Mouse (Mus musculus) inflammation-experienced regulatory T-cells, adult 6 months (primary cell): ENCODE results near the gene Cd207. TPM values are rescaled to one million over a fixed set of nuclear protein-coding genes. Genes with fewer than 3 reads are reported as not detected.
A peak's percentile ranks its signal among the peaks of the same experiment; 100 is the strongest.
"Not testable (repeated sequence)": the region's sequence is repeated elsewhere in the genome, so short reads cannot be mapped to it uniquely, and the experiment has no call there.

ENCODE experiments used
- ATAC-seq: one replicate; pipeline ENCODE4 v1.8.0; 2017
- polyA plus RNA-seq, 3 experiments: library from polyadenylated mRNA; unstranded; fragments of 100-300 nt; shearing (Covaris generic); gene quantifications; one replicate each; pipeline ENCODE4 v1.2.1; 2017

Gene Cd207
- polyA plus RNA-seq, 3 experiments from 2014 or later = not detected

DNA sequence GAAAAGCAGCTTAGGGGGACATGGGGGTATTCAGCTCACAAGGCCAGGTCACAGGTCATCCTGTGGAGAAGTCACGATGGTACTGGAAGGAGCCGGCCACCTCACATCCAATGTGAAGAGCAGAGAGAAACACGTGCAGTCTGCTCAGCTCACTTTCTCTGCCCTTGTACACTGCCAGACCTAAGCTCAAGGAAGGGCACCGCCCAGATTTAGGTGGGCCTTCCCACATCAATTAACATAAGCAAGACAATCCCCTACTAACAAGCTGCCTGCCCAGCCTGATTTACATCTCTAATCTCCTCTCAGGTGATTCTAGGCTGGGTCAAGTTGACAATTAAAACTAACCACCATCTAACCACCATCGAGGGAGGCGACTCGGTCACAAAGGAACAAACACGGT, 20.3 kb upstream of the Cd207 start:
- no peak for ATAC-seq

DNA sequence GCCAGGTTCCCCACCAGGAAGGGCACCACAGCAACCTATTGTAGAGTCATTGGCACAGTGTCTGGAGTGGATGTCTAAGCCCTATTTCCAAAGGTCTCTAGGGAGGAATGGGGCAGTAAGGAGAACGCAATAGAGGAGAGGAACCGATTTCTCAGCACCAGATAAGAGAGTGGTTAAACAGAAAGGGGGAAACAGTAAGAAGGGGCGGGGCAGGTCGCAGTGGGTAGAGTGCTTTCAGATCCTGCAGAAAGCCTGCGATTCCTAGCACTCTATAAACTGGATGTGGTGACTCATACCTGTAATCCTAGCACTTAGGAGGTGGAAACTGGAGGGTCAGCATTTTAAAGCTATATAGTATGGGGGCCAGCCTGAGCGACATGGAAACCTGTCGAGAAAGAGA, 19.0 kb upstream of the Cd207 start:
- ATAC-seq = no peak

DNA sequence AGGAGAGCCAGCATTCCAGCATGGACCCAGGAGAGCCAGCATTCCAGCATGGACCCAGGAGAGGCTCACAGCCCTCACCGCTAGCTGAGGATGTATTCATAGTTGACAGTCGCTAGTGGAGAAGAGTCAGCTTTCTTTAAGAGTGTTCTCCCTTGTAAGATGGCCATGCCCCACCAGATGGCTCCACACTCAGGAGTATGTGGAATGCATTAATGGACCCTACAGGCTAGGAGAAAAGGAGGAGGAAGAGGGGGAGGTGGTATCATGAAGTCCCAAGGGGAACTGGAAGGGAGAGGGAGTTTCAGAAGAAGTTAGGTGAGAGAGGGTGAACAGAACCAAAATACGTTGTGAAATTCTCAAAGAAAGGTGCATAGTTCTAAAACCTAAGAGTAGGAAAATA, 18.1 kb upstream of the Cd207 start:
- ATAC-seq = no peak

DNA sequence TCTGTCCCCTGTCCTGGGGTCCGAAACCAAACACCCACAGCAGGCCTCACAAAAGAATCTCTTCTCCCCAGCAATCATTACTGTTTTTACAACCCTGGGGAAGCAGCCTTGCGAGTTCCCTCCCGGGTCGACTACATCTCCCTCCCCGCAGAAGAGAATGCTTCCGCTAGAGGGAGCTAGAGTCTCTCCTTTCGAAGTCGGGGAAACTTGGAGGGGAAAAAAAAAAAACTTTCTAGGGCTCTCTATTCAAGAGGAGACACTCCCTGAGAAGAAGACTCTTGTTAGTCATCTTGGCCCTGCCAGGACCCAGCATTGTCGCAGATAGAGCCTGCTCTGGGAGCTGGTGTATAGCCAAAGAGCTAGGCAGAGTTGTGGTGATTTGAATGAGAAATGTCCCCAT, 16.2 kb upstream of the Cd207 start:
- ATAC-seq = peak; percentile 56

DNA sequence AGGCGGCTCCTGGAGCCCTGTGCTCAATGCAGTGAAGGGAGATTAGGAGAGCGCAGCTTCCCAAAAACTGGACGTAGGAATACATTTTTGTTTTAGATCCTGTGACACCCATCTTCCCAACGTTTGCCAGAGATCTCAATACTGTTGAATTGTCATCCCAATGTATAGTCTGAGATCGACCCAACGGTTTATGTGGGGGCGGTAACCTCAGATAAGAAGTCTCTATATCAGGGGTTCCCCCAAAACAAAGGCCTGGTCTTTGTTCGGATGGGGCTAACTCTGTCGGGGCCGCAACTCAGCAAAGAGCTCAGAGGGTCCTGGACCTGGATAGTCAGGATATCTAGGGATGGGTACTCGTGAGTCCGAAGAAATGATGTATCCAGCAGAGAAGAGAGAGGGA, 15.3 kb upstream of the Cd207 start:
- no peak for ATAC-seq

DNA sequence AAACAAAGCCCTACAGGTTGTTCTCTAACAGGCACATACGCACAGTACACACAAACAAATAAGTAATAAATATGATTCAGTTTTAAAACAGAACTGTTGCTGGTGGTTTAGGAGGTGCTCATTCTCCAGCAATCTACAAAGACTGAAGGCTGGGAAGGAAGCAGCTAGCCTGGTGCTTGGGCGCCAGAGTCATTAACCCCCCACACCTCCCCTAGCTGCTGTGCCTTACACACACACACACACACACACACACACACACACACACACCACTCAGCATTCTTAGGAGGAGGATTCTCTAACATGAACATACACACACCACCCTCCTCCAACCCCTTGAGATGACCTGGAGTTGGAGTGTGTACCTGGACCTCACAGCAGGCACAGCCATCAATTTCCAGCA, 13.3 kb upstream of the Cd207 start:
- ATAC-seq = no peak

DNA sequence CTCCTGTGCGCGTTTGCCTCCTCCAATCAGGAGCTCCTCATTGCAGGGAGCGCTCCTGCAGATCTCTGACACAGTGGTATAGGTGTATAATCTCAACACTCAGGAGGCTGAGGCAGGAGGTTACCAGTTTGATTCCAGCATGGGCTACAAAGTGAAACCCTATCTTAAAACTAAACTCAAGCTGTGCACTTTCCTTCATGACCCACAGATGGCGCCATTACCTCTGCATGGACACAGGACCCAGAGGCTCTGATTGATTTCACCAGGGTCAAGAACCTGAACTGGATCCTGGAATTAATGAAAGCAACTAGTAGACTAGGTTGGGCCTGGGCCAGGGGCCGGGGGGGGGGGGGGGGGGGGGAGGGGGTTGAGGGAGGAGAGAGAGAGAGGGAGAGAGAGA, 12.6 kb upstream of the Cd207 start:
- no peak for ATAC-seq

DNA sequence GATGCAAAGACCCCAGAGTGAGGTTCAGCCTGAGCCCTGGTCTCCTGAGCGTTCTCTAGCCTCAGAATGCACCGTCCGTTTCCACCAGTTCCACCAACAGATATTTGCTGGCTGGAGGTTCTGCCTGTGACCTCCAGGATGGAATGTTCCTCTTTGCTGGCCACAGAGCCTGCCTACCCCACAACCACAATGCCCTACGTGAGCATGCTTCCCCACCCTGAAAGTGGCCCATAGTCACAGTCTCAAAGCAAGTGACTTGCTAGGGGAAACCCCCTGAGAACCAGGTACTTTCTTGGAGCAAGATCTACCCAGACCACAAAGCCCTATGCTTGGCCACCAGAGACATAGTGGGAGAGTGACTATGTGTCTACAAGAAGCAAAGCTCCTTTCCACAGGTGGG, 11.7 kb upstream of the Cd207 start:
- ATAC-seq = no peak

DNA sequence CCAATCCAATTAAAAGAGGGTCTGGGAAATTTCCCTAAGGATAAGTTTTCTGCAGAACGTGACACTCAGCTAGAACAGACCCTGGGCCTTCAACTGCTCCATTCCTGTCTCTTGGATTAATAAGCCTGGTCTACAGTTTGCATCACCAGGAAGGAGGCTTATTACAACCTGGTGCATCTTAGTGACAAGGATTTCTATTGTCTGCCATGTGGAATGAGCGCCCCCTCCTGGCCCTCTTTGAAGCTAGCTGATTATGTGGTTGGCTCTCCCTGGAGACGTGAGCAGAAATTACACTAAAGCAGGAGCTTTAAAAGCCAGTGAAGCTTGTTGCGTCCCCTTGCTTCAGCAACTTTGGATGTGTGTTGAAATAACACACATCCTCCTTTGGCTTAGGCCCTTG, 4.3 kb downstream of the Cd207 start:
- ATAC-seq = no peak

DNA sequence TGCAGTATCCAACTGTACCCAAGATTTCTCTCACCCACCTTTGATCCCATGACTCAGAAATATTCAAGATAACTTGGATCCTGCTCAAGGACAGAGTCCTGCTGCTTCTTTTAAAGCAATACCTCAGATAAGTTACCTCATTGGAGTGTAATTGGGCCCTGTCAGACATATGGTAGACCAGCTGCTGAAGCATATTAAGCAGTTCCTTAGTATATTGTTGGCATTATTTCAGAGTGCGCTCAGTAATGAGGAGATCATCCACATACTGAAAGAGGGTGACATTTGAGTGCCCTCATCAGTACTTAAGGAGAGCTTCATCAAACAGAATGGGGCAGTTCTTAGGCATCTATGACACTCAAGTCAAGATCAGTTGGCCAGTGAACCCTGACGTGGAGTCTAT, 12.6 kb downstream of the Cd207 start:
- no peak for ATAC-seq

DNA sequence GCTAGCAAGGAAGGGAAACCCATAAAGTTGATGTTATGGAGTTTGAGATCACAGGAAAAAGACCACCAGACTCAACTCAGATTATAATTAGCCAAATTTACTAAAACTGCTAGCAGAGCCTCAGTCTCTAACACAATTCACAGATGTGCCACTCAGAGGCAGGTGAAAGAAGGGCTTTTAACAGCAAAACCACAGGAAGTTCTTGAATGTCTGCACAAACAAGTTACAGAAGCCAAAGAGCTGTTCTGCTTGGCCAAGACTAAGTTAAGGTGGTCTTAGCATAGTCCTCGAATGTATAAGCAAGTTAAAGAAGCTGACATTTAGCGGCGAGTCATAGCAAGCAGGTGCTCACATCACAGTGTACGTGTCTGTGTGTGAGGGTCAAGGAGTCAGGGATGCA, 16.8 kb downstream of the Cd207 start:
- ATAC-seq = no peak

DNA sequence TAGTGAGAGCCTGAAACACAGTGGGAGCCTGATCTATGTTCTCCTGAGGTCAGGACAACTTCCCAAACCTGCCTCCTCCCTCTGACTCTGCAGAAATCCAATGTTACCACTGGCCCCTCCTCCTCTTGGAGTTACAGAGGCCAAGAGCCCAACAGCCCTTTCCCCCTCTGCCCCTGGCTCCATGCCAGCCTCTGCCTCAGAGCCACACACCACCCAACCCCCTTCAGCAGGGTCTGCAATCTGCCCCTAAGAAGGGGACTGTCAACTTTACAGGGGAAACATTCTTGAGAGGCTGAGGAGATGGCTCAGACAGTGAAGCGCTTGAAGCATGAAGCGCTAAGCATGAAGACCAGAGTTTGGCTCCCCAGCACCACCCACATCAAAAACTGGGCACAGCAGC, 21.6 kb downstream of the Cd207 start, which contains the start of gene Clec4f:
Gene Clec4f, minus strand, starts transcription at position 101 of the 400 bp plus-strand sequence.
- ATAC-seq = no peak

DNA sequence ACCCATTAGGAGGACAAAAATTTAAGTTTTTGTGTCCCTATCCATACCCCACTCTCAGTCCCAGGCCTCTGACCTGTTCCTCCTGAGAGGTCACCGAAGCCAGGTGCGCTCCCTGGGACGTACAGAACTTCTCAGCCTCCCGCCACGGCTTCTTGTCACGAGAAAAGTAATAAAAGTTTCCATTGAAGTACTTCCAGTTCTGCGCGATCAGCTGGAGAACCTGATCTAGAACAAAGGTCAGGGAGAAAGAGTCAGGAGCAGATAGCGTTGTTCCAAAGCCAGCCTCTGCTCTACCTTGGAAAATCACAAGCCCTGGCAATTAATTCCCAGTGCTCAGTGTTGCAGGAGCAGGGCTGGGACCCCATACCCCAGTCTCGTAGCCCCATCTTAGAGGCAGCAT, 30.9 kb downstream of the Cd207 start:
- ATAC-seq = no peak

DNA sequence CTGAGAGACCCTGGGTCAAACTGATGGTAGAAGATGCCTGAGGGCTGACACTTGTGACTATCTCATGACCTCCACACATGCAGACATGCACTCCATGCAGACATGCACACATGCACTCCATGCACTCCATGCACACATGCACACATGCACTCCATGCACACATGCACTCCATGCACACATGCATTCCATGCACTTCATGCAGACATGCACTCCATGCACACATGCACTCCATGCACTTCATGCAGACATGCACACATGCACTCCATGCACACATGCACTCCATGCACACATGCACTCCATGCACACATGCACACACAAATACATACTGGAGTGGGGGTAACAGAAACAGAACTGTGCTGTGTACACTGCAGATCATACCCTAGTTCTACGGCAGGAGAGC, 42.3 kb downstream of the Cd207 start:
- no peak for ATAC-seq

DNA sequence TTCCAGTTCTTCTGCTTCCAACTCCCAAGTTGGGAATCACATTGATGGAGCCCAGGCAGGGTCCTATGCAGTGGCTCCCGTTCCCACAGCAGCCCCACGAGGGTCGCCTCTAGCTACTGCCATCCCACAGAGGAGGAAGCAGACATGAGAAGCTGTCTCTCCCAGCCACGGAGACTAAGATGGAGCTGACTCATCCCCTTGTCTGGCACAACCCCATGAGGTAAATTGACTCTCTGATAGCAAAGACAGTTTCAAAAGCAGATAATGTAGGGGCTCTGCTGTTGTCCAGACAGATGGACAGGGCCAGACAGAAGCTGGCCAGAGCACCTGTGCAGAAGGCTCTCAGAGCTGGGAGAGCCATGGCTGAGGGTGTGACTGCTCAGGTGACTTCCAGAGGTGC, 43.0 kb downstream of the Cd207 start:
- not testable (repeated sequence) for ATAC-seq

DNA sequence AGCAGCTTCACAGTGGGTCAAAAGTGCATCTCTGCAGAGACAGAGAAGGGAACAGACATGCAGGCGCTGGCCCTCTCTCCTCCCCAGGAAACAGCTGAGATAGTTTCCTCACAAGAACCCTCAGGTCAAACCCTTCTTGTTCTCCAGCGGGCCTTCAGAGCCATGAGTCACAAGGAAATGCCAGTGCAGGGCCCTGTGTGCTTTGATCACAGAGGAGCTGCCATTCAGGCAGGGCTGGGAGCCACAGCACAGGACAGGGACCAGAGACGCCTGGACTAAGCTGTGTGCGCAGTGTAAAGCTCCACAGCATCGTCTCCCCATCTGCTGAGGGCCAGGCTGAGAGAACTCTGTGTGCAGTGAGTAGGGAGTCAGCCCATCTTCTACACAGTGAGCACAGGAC, 43.6 kb downstream of the Cd207 start:
- ATAC-seq = not testable (repeated sequence)

DNA sequence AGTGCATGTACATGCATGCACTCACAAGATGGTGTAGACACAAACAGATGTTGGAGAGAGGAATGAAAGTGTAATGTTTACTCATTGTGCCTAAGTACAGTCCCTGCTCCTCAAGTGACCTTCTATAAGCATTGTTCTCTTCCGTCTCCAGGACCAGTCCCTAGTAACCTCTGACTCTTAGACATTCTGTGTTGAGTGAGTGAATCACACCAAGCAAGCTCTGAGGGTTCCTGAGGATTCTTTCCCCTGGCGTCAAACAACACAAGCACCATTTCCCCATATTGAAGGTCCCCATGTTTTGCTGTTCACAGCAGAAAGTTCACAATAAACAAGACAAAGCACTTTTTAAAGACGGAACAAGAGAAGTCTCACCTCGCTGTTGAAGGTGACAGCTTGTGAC, 45.8 kb downstream of the Cd207 start:
- ATAC-seq = no peak

DNA sequence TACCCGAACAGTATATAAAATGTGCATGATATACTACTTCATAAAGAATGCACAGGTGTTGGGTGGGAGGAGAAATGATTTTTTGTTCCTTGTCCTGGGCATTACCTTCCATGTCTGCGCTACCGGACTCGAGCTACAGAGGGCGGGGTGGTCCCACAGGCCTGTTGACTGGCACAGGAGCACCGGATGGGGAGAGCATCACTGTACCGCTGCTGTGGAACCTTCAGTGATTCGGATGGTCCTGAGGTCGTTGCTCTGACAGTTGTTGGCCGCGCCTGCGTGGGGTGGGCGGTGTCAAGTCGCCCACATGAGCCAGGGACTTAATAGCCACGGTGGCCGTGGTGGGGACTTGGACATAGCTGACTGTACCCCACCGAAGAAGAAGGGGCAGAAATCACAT, 50.9 kb downstream of the Cd207 start:
- ATAC-seq = no peak

Other genes with a start within 250 kb of the Cd207 start
- gene Tet3, start 218.8 kb downstream of the Cd207 start, polyA plus RNA-seq = 10 to 100 TPM; 13.2 to 19.4 (median 18.7) TPM
- gene Dguok, start 170.9 kb downstream of the Cd207 start, polyA plus RNA-seq = 100 to 1,000 TPM in 1 of 3 experiments, 10 to 100 TPM in 2; 60.1 to 100 (median 87.6) TPM
- gene Actg2, start 141.6 kb downstream of the Cd207 start, polyA plus RNA-seq = 10 to 100 TPM; 25.8 to 52.0 (median 35.3) TPM
- gene Stambp, start 105.1 kb downstream of the Cd207 start, polyA plus RNA-seq = 10 to 100 TPM; 30.8 to 48.3 (median 33.1) TPM
- not detected for gene Clec4f, start 21.7 kb downstream of the Cd207 start, polyA plus RNA-seq
- gene Vax2, start 33.4 kb upstream of the Cd207 start, polyA plus RNA-seq = 1 to 10 TPM in 1 of 3 experiments, not detected in 2; 1.3 TPM
- not detected for gene Atp6v1b1, start 65.1 kb upstream of the Cd207 start, polyA plus RNA-seq
- gene Ankrd53, start 84.8 kb upstream of the Cd207 start, polyA plus RNA-seq = under 1 TPM in 1 of 3 experiments, not detected in 2; 0.29 TPM
- gene Tex261, start 98.0 kb upstream of the Cd207 start, polyA plus RNA-seq = 100 to 1,000 TPM in 1 of 3 experiments, 10 to 100 TPM in 2; 67.9 to 100 (median 91.6) TPM
- 10 to 100 TPM; 24.2 to 42.4 (median 38.8) TPM for gene Nagk, start 117.1 kb upstream of the Cd207 start, polyA plus RNA-seq
- 10 to 100 TPM; 19.6 to 30.8 (median 21.7) TPM for gene Paip2b, start 153.9 kb upstream of the Cd207 start, polyA plus RNA-seq
- gene Zfp638, start 189.3 kb upstream of the Cd207 start, polyA plus RNA-seq = 100 to 1,000 TPM in 2 of 3 experiments, 10 to 100 TPM in 1; 90.8 to 175 (median 132) TPM